ENCODE assay signal across 10 mouse cellular contexts in genomic region chr11:115697722-115698121, GRCm38 (mm10). TPM values are rescaled to one million over a fixed set of nuclear protein-coding genes. Genes with fewer than 3 reads are reported as not detected.
A peak's percentile ranks its signal among the peaks of the same experiment; 100 is the strongest.
DNase-seq lines count a peak whose midpoint lies in the region; ATAC-seq lines count a peak whose summit lies in the region.
"Had no signal": no experiment of that assay in that cellular context is flagged by ENCODE, and none has a peak within 500 bp of the region (broad histone marks: within the 10 kb centered on the region; RNA-seq: fewer than 3 reads in every experiment).

No protein-coding gene starts in this region.

- no peak for ATAC-seq in heart, embryonic 11.5 days (replicated peaks; ENCODE audit: insufficient number of reproducible peaks, low FRiP score, low TSS enrichment)
- no peak for ATAC-seq in megakaryocyte, adult 5-6 weeks (ENCODE audit: poor library complexity, severe bottlenecking)
- ATAC-seq in liver, embryonic 12.5 days = no peak
- no peak for ATAC-seq in neural tube, embryonic 15.5 days (ENCODE audit: low FRiP score)
- no peak for ATAC-seq in erythroblast, adult 5-6 weeks (replicated peaks; ENCODE audit: low FRiP score, poor library complexity, severe bottlenecking)

- no peaks in the 10 kb centered on the region for H3K27me3 ChIP-seq in heart, embryonic 11.5 days (ENCODE audit: control insufficient read depth, insufficient read depth, low read length)
- H3K27me3 ChIP-seq in megakaryocyte, embryonic 14.5 days (replicated peaks) = no peaks in the 10 kb centered on the region
- no peaks in the 10 kb centered on the region for H3K27me3 ChIP-seq in liver, embryonic 12.5 days (replicated peaks)
- no peaks in the 10 kb centered on the region for H3K27me3 ChIP-seq in neural tube, embryonic 15.5 days (replicated peaks)

- H3K9me3 ChIP-seq in heart, embryonic 11.5 days (replicated peaks; ENCODE audit: control insufficient read depth, low read length) = no peaks in the 10 kb centered on the region
- no peaks in the 10 kb centered on the region for H3K9me3 ChIP-seq in megakaryocyte, embryonic 14.5 days
- H3K9me3 ChIP-seq in liver, embryonic 12.5 days (replicated peaks) = no peaks in the 10 kb centered on the region
- no peaks in the 10 kb centered on the region for H3K9me3 ChIP-seq in neural tube, embryonic 15.5 days (replicated peaks)

- H3K4me2 ChIP-seq in heart, embryonic 11.5 days = peak overlapping the region; percentile 78; the same call in 1 of the 2 replicates
- H3K4me2 ChIP-seq in liver, embryonic 12.5 days = no peak overlapping the region
- peak overlapping the region; percentile 82 for H3K4me2 ChIP-seq in neural tube, embryonic 15.5 days

- no peak for DNase-seq in heart, adult 9 months (ENCODE audit: low spot score in 2 of 2)
- no peak for DNase-seq in embryo, embryonic 11 days
- DNase-seq: lung, postnatal 4 days; thymus, adult 18-20 months had no signal

- H3K36me3 ChIP-seq in heart, embryonic 11.5 days (ENCODE audit: control insufficient read depth, insufficient read depth, low read length) = 0 out of 2 replicates have a peak, but pooled peaks cover 4% of the 10 kb centered on the region
- H3K36me3 ChIP-seq in megakaryocyte, embryonic 14.5 days (replicated peaks; ENCODE audit: low read length) = peaks cover 59% of the 10 kb centered on the region
- H3K36me3 ChIP-seq in liver, embryonic 12.5 days = peaks cover 34% of the 10 kb centered on the region
- H3K36me3 ChIP-seq in neural tube, embryonic 15.5 days = no peaks in the 10 kb centered on the region

- peaks cover 54% of the 10 kb centered on the region for H3K4me1 ChIP-seq in heart, embryonic 11.5 days (ENCODE audit: control insufficient read depth, insufficient read depth, low read length)
- H3K4me1 ChIP-seq in megakaryocyte, embryonic 14.5 days = peaks cover 93% of the 10 kb centered on the region
- peaks cover 70% of the 10 kb centered on the region for H3K4me1 ChIP-seq in liver, embryonic 12.5 days
- H3K4me1 ChIP-seq in neural tube, embryonic 15.5 days = peaks cover 53% of the 10 kb centered on the region

- H3K4me3 ChIP-seq in heart, embryonic 11.5 days (ENCODE audit: low read depth, low read length) = no peak overlapping the region
- H3K4me3 ChIP-seq in megakaryocyte, embryonic 14.5 days (replicated peaks) = peak overlapping the region; percentile 19
- no peak overlapping the region for H3K4me3 ChIP-seq in liver, embryonic 12.5 days
- peak overlapping the region; percentile 64 for H3K4me3 ChIP-seq in neural tube, embryonic 15.5 days (replicated peaks)

- no peak overlapping the region for H3K27ac ChIP-seq in heart, embryonic 11.5 days (ENCODE audit: low read depth, low read length)
- 0 out of 2 replicates have a peak overlapping the region, but pooled peaks have one; percentile 38 for H3K27ac ChIP-seq in liver, embryonic 12.5 days
- H3K27ac ChIP-seq in neural tube, embryonic 15.5 days (replicated peaks) = no peak overlapping the region

- no peak overlapping the region for H3K9ac ChIP-seq in heart, embryonic 11.5 days (ENCODE audit: low read depth, low read length)
- no peak overlapping the region for H3K9ac ChIP-seq in liver, embryonic 12.5 days
- no peak overlapping the region for H3K9ac ChIP-seq in neural tube, embryonic 15.5 days (replicated peaks)

- 71% methylated on average over 3 of the region's 3 CpGs for WGBS in heart, embryonic 11.5 days (ENCODE audit: insufficient replicate concordance)
- 75% methylated on average over 3 of the region's 3 CpGs for WGBS in liver, embryonic 12.5 days (ENCODE audit: insufficient replicate concordance)
- WGBS in neural tube, embryonic 15.5 days = 86% methylated on average over 3 of the region's 3 CpGs

RNA-seq across cellular contexts. Expression of gene Grb2, which starts 10.7 kb away (rescaled TPM):
- 42.7 and 56.3 TPM in 2 replicates for polyA plus RNA-seq in heart, embryonic 11.5 days (2014; fragmentation: Nextera tagmentation; extraction: Ambion mirVana)
- polyA plus RNA-seq in megakaryocyte, embryonic 14.5 days (2012; ENCODE audit: insufficient read depth, low replicate concordance) = 30.1 and 77.5 TPM in 2 replicates
- 109 TPM in 2 replicates for total RNA-seq in megakaryocyte, adult 5-6 weeks (2015)
- total RNA-seq in megakaryocyte, adult 5-6 weeks (2017) = 68.7 and 124 TPM in 2 replicates
- polyA plus RNA-seq in liver, embryonic 12.5 days (2016; fragmentation: Nextera tagmentation; extraction: Ambion mirVana) = 78.6 and 89.6 TPM in 2 replicates
- 192 and 194 TPM in 2 replicates for polyA plus RNA-seq in neural tube, embryonic 15.5 days (2015; fragmentation: Nextera tagmentation; extraction: Ambion mirVana)
- total RNA-seq in erythroblast, adult 5-6 weeks (2015; ENCODE audit: low replicate concordance) = 27.4 and 34.4 TPM in 2 replicates
- total RNA-seq in erythroblast, adult 5-6 weeks (2017; ENCODE audit: low replicate concordance) = 12.0 and 21.9 TPM in 2 replicates

Comparison
In these comparisons a context has a peak if more than half of its experiments do, and no peak if none do; other contexts are left out.
1. H3K4me3 ChIP-seq: peak in megakaryocyte, embryonic 14.5 days (single experiment) and neural tube, embryonic 15.5 days (single experiment); none in heart, embryonic 11.5 days (single experiment) and liver, embryonic 12.5 days (single experiment).